Mouse (Mus musculus) neural tube, embryonic 11.5 days (tissue): ENCODE results near the gene Gm5416. TPM values are rescaled to one million over a fixed set of nuclear protein-coding genes. Genes with fewer than 3 reads are reported as not detected.
"Not testable (repeated sequence)": the region's sequence is repeated elsewhere in the genome, so short reads cannot be mapped to it uniquely, and the experiment has no call there.

Source experiments
- ATAC-seq: fragments of 200-750 bp; cut with Nextera tagmentation; 2 replicates; pipeline ENCODE4 v1.8.0; 2017; ENCODE audit warnings: moderate number of reproducible peaks, mild to moderate bottlenecking, moderate TSS enrichment, moderate library complexity; ENCODE audit not compliant: insufficient read depth, low FRiP score, low TSS enrichment
- DNase-seq: peaks from one replicate; pipeline ENCODE4 v3.0.0-alpha.2; 2015; ENCODE audit warnings: low spot score
- H3K27ac ChIP-seq: fragments of 300-500 bp; sonication (generic); 2 replicates; pipeline ENCODE4 v1.5.1; 2014; ENCODE audit warnings: low read depth, mild to moderate bottlenecking, low read length
- H3K27me3 ChIP-seq: fragments of 300-500 bp; sonication (generic); 2 replicates; pipeline ENCODE4 v1.6.1; 2014; ENCODE audit warnings: mild to moderate bottlenecking, low read length, mixed read lengths; ENCODE audit not compliant: control insufficient read depth, insufficient read depth
- H3K36me3 ChIP-seq: fragments of 300-500 bp; sonication (generic); 2 replicates; pipeline ENCODE4 v1.6.1; 2014; ENCODE audit warnings: mild to moderate bottlenecking, low read length, moderate library complexity, mixed read lengths; ENCODE audit not compliant: control insufficient read depth, insufficient read depth
- H3K4me1 ChIP-seq: fragments of 300-500 bp; sonication (generic); 2 replicates; pipeline ENCODE4 v1.6.1; 2014; ENCODE audit warnings: low read length, mixed read lengths; ENCODE audit not compliant: control insufficient read depth, insufficient read depth
- H3K4me2 ChIP-seq: fragments of 300-500 bp; sonication (generic); 2 replicates; pipeline ENCODE4 v1.6.1; 2014; ENCODE audit warnings: low read depth, mild to moderate bottlenecking, moderate library complexity
- H3K4me3 ChIP-seq: fragments of 300-500 bp; sonication (generic); 2 replicates; pipeline ENCODE4 v1.5.1; 2014; ENCODE audit warnings: low read depth, low read length
- H3K9ac ChIP-seq: fragments of 300-500 bp; sonication (generic); 2 replicates; pipeline ENCODE4 v1.6.1; 2014; ENCODE audit warnings: mild to moderate bottlenecking, low read length
- H3K9me3 ChIP-seq: fragments of 300-500 bp; sonication (generic); 2 replicates; pipeline ENCODE4 v1.6.1; 2016; ENCODE audit warnings: low read length; ENCODE audit not compliant: control insufficient read depth
- polyA plus RNA-seq: library from polyadenylated mRNA; unstranded; fragments of >200 nt; fragmentation: Nextera tagmentation; extraction: Ambion mirVana; gene quantifications from 2 replicates; pipeline ENCODE4 v1.2.1, GENCODE M21; 2014

Gm5416 gene
- polyA plus RNA-seq, 1 experiment from 2014 or later: not detected

DNA sequence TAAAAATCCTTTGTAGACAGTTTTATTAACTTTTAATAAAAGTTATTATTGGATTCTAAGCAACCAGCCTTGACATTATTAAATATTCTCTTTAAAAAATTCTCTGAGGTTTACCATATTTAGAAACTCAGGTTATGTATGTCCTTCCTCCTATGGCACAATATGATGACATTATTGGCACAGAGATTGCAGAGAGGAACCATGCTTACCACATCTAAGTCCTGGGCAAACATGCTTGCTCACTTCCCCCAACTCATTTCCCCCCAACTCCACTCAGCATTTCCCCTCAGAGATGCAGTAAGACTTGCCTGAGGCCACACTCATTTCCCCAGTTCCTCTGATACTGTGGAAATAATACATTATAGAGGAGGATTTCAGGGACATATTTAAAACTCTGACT lies 50.4 kb downstream of the Gm5416 start:
- not testable (repeated sequence) for H3K4me1 ChIP-seq, H3K27me3 ChIP-seq, H3K4me3 ChIP-seq, H3K36me3 ChIP-seq, H3K27ac ChIP-seq, H3K9me3 ChIP-seq, DNase-seq, H3K9ac ChIP-seq, ATAC-seq, H3K4me2 ChIP-seq

Other genes with a start within 250 kb of the Gm5416 start
- 89.7 and 92.5 TPM in 2 replicates for gene Kpna1, start 231.7 kb upstream of the Gm5416 start, polyA plus RNA-seq
- 10.3 and 11.7 TPM in 2 replicates for gene Wdr5b, start 169.2 kb upstream of the Gm5416 start, polyA plus RNA-seq
- 211 and 230 TPM in 2 replicates for gene Fam162a, start 138.8 kb upstream of the Gm5416 start, polyA plus RNA-seq
- 71.8 and 74.0 TPM in 2 replicates for gene Ccdc58, start 138.7 kb upstream of the Gm5416 start, polyA plus RNA-seq
- not detected in 2 replicates for gene Csta1, start 79.2 kb upstream of the Gm5416 start, polyA plus RNA-seq
- gene Stfa2l1, start 53.6 kb upstream of the Gm5416 start, polyA plus RNA-seq: not detected in 2 replicates
- gene Gm5483, start 26.2 kb upstream of the Gm5416 start, polyA plus RNA-seq: 2.1 TPM in 1 of 2 replicates, not detected in the other
- not detected in 2 replicates for gene 2010005H15Rik, start 11.1 kb downstream of the Gm5416 start, polyA plus RNA-seq
- 1.9 and 3.6 TPM in 2 replicates for gene Stfa1, start 66.5 kb downstream of the Gm5416 start, polyA plus RNA-seq
- gene BC117090, start 123.9 kb downstream of the Gm5416 start, polyA plus RNA-seq: not detected in 2 replicates
- gene BC100530, start 157.3 kb downstream of the Gm5416 start, polyA plus RNA-seq: 0.89 and 1.9 TPM in 2 replicates
- gene Stfa2, start 198.1 kb downstream of the Gm5416 start, polyA plus RNA-seq: not detected in 2 replicates
- gene Stfa3, start 245.0 kb downstream of the Gm5416 start, polyA plus RNA-seq: not detected in 2 replicates